Mouse (Mus musculus) lung, embryonic 14.5 days (tissue): ENCODE data around the gene Rfx4. TPM values are rescaled to one million over a fixed set of nuclear protein-coding genes. Genes with fewer than 3 reads are reported as not detected.

Experiments used
- ATAC-seq: fragments of 200-750 bp; cut with Nextera tagmentation; 2 replicates; pipeline ENCODE4 v1.8.0; 2017; ENCODE audit warnings: mild to moderate bottlenecking, moderate TSS enrichment, moderate library complexity; ENCODE audit not compliant: insufficient read depth
- DNase-seq: peaks from one replicate; pipeline ENCODE4 v3.0.0-alpha.2; 2015
- H3K27ac ChIP-seq: fragments of 300-500 bp; sonication (generic); 2 replicates; pipeline ENCODE4 v1.5.1; 2014; ENCODE audit warnings: low read depth, mild to moderate bottlenecking, moderate library complexity
- H3K27me3 ChIP-seq: fragments of 300-500 bp; sonication (generic); 2 replicates; pipeline ENCODE4 v1.6.1; 2014; ENCODE audit warnings: low read length, control low read depth; ENCODE audit not compliant: insufficient read depth
- H3K36me3 ChIP-seq: fragments of 300-500 bp; sonication (generic); 2 replicates; pipeline ENCODE4 v1.6.1; 2014; ENCODE audit warnings: control low read depth; ENCODE audit not compliant: insufficient read depth
- H3K4me1 ChIP-seq: fragments of 300-500 bp; sonication (generic); 2 replicates; pipeline ENCODE4 v1.6.1; 2014; ENCODE audit warnings: antibody characterized with exemption, control low read depth; ENCODE audit not compliant: insufficient read depth
- H3K4me2 ChIP-seq: fragments of 300-500 bp; sonication (generic); 2 replicates; pipeline ENCODE4 v1.6.1; 2014; ENCODE audit warnings: mild to moderate bottlenecking
- H3K4me3 ChIP-seq: fragments of 300-500 bp; sonication (generic); 2 replicates; pipeline ENCODE4 v1.5.1; 2014; ENCODE audit warnings: low read depth, low read length
- H3K9ac ChIP-seq: fragments of 300-500 bp; sonication (generic); 2 replicates; pipeline ENCODE4 v1.6.1; 2014
- H3K9me3 ChIP-seq: fragments of 300-500 bp; sonication (generic); 2 replicates; pipeline ENCODE4 v1.6.1; 2016; ENCODE audit warnings: low read depth, low read length, control low read depth
- CTCF ChIP-seq: IDR thresholded peaks from 2 replicates; pipeline ENCODE4 v1.5.1; 2016; ENCODE audit warnings: antibody characterized with exemption, low read depth
- whole genome bisulfite sequencing: fragments of 180-500 bp; shearing (Covaris S2); extraction: QIAGEN DNeasy Blood & Tissue Kit; methylation state at CpG from one replicate; pipeline ENCODE4 v1.1.7; 2014; 5-methylcytosine and 5-hydroxymethylcytosine counted together
- polyA plus RNA-seq: library from polyadenylated mRNA; unstranded; fragments of >200 nt; fragmentation: Nextera tagmentation; extraction: Ambion mirVana; gene quantifications from 2 replicates; pipeline ENCODE4 v1.2.1, GENCODE M21; 2014

Gene Rfx4
- polyA plus RNA-seq, 1 experiment from 2014 or later = not detected

DNA sequence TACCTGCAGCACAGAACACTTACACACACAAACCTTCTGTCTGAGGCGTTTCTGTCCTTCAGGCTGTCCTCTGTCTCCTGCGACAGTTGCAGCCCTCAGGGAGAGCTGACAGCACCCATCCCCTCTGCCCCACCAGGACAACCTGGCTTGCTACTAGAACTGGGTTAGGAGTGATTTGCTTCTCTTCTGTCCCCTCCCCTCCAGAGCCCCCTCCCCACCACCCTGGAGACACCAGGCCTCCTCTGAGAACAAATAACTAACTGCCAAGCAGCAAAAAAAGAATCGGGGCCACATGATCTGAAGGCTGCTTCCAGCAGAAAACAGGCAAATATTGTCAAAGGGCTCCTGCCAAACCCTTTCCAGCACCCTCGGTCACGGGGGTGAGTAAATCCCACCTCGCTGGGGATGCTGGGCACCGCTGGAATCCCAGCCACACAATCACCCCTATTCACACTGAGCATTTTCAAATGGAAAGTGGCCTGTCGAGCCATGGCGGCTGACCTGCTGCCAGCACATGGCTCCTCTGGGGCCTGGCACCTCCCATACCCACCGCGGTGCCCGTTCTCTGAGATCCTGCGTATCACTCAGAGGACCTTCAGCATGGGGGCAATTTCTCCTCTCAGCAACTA is 47.5 kb downstream of the Rfx4 start:
- Histone ChIP-seq H3K36me3 (no peaks in the 10 kb centered on the region), H3K4me2 (no peak overlapping the region), H3K27me3 (no peaks in the 10 kb centered on the region), H3K27ac (no peak overlapping the region), H3K4me3 (no peak overlapping the region), H3K9ac (no peak overlapping the region), H3K4me1 (no peaks in the 10 kb centered on the region), H3K9me3 (no peaks in the 10 kb centered on the region)
- DNase-seq (no peak), ATAC-seq (no peak)
- 60% methylated on average over 13 of the region's 13 CpGs for WGBS
- TF ChIP-seq CTCF = no peak

DNA sequence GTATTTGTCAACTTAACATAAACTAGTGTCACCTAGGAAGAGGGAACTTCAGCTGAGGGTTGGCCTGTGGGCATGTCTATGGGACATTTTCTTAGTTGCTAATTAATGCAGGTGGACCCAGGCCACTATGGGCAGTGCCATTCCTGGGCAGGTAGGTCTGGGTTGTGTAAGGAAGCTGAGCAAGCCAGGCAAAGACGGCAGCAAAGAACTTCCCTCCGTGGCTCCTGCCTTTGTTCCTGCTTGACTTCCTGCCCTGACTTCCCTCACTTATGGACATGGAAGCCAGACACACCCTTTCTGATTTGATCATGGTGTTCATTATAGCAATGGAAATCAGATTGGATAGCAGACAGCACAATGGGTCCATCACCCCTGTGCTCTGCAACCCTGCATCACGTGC is 49.7 kb downstream of the Rfx4 start:
- WGBS = 73% methylated on average over 3 of the region's 3 CpGs
- Histone ChIP-seq H3K4me3 (no peak overlapping the region), H3K27ac (no peak overlapping the region), H3K9ac (no peak overlapping the region), H3K27me3 (no peaks in the 10 kb centered on the region), H3K4me2 (no peak overlapping the region), H3K4me1 (no peaks in the 10 kb centered on the region), H3K36me3 (no peaks in the 10 kb centered on the region), H3K9me3 (no peaks in the 10 kb centered on the region)
- no peak for TF ChIP-seq CTCF
- DNase-seq (no peak), ATAC-seq (no peak)

DNA sequence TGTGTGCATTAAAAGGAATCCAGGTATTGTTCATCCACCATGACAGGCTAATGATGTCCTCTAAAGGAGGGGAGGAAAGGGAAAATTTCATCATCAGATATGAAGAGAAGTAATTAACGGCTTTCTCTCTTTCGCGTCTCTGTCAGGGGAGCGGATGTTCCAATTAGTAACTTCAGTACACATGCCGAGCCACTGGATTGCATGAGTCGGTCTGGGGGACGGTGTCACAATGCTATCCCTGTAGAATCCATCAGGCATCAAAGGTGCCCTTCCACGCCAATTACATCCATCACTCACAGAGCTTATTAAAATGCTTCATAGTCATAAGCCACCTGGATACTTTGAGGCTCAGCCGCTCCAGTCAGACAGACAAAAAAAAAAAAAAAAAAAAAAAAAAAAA is 51.3 kb downstream of the Rfx4 start:
- no peak for ATAC-seq

DNA sequence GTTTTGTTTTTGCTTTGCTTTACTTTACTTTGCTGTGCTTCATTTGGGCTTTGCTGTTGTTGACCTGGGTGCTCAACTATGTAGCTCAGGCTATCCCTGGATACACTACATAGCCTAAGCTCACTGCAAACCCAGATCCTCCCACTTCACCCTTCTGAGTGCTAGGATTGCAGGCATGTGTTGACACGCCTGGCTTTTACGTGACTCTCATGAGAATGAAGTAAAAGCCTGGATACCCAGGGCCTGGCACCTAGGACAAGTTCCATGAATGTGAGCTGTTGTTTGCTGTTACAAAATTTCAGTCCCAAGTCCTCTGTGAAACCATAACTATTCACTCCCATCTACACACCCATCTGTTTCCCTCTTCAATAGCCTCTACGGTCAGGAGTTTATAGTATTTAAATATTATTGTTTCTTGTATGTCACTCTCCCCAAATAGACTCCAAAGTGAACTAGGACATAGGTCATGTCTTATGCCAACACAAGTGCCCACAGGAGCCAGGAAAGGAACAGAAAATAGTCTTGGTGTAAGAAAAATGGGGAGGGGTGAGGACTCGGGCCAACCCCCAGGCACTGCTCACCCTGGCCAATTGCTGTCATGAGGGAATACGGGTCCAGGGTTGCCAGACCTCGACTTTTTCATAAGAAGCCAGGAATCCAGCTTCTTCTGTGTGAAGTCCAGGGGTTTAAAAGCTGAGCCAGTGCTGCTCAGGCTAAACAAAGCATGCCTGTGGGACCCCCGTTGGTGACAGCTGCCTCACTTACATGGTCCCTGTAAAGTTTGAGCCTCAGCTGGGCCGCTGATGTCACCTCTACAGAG is 54.4 kb downstream of the Rfx4 start:
- no peak for ATAC-seq
- no peaks in the 10 kb centered on the region for H3K9me3 ChIP-seq
- no peaks in the 10 kb centered on the region for H3K27me3 ChIP-seq
- no peak for DNase-seq
- WGBS = 73% methylated on average over 8 of the region's 8 CpGs
- no peak overlapping the region for H3K27ac ChIP-seq
- H3K9ac ChIP-seq = no peak overlapping the region
- no peaks in the 10 kb centered on the region for H3K4me1 ChIP-seq
- H3K4me3 ChIP-seq = no peak overlapping the region
- no peak overlapping the region for H3K4me2 ChIP-seq
- no peaks in the 10 kb centered on the region for H3K36me3 ChIP-seq
- no peak for TF ChIP-seq CTCF

More for the DNA sequence above, 51.3 kb downstream of the Rfx4 start:
- Histone ChIP-seq H3K4me2 (no peak overlapping the region), H3K9ac (no peak overlapping the region), H3K4me3 (no peak overlapping the region), H3K9me3 (no peaks in the 10 kb centered on the region), H3K27ac (no peak overlapping the region), H3K27me3 (no peaks in the 10 kb centered on the region), H3K36me3 (no peaks in the 10 kb centered on the region), H3K4me1 (no peaks in the 10 kb centered on the region)
- DNase-seq = no peak
- 83% methylated on average over 9 of the region's 9 CpGs for WGBS
- no peak for TF ChIP-seq CTCF

DNA sequence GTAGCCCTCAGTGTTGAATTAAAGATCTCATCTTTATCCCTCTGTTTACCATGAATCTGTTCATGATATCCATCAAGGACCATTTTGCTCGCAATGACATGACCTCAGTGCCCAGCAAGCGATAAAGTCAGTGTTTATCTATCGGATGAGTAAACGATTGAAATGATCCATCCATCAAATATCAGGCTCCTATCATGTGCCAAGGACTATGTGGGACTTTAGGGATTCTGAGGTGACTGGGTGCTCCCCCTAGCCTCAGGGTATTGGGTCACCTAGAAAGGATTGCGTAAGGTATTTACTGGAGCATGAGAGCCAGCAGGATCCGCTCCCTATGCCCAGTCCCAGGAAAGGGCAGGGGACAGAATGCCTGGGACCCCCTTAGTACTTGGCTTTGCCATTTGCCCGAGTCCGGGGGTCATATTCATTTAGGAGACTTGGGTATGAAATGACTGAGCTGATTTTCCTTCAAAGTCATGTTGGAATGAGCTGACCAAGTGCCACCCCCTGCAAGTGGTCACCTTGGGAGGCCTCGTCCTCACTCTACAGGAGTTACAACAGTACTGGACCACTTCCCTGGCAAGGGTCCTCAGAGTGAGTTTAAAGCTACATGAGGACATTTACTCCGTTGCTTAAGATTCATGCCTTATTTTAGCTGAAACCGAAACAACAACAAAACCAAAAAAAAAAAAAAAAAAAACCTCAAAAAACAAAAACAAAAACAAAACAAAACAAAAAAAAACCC is 55.5 kb downstream of the Rfx4 start:
- H3K27me3 ChIP-seq = no peaks in the 10 kb centered on the region
- ATAC-seq = no peak
- 69% methylated on average over 11 of the region's 11 CpGs for WGBS
- H3K9me3 ChIP-seq = no peaks in the 10 kb centered on the region
- no peak for DNase-seq
- no peak for TF ChIP-seq CTCF
- no peaks in the 10 kb centered on the region for H3K4me1 ChIP-seq
- no peak overlapping the region for H3K4me3 ChIP-seq
- no peak overlapping the region for H3K4me2 ChIP-seq
- H3K36me3 ChIP-seq = no peaks in the 10 kb centered on the region
- no peak overlapping the region for H3K9ac ChIP-seq
- H3K27ac ChIP-seq = no peak overlapping the region

DNA sequence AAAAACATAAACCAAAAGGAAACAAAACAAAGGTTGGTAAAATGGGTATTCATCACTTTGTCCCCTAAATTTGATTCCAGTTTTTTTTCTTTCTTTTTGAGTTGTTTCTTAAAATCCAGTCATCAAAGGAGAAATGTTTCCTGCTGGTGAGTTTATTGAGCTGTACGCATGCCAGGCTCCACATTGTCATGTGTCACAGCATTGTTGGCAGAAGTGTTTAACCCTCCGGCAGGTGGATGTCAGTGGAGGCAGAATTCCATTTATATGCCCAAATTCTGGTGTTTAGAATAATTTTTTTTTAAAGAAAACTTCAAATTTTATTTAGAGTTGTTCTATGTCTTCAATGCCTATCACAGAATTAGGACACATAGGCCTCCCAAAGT is 56.0 kb downstream of the Rfx4 start:
- TF ChIP-seq CTCF = no peak
- Histone ChIP-seq H3K4me3 (no peak overlapping the region), H3K4me1 (no peaks in the 10 kb centered on the region), H3K4me2 (no peak overlapping the region), H3K9ac (no peak overlapping the region), H3K36me3 (no peaks in the 10 kb centered on the region), H3K27me3 (no peaks in the 10 kb centered on the region), H3K9me3 (no peaks in the 10 kb centered on the region), H3K27ac (no peak overlapping the region)
- no peak for ATAC-seq
- WGBS = 84% methylated on average over 2 of the region's 2 CpGs
- DNase-seq = no peak
